Mouse (Mus musculus) embryonic fibroblast, embryonic 13.5 days (primary cell): ENCODE measurements at regions not wholly inside any gene's neighbourhood (a gene's known extent, or its start where the extent isn't known, plus 50 kb on each side); places are given as distances from the start of the nearest gene placed in this dataset.

Experiments used
- H3K27ac ChIP-seq: 2 replicates; pipeline ENCODE4 v1.5.1; 2012; ENCODE audit warnings: low read length, control low read depth, inconsistent platforms; ENCODE audit not compliant: insufficient read depth
- H3K4me1 ChIP-seq: 2 replicates; pipeline ENCODE4 v1.6.1; 2011; ENCODE audit warnings: low read length; ENCODE audit not compliant: control insufficient read depth, insufficient read depth
- H3K4me3 ChIP-seq: 2 replicates; pipeline ENCODE4 v1.5.1; 2011; ENCODE audit warnings: mild to moderate bottlenecking, control low read depth, low read length; ENCODE audit not compliant: insufficient read depth
- CTCF ChIP-seq: IDR thresholded peaks from 2 replicates; pipeline ENCODE4 v1.5.1; 2011; ENCODE audit warnings: mild to moderate bottlenecking, control low read depth, low read length, moderate library complexity, borderline replicate concordance; ENCODE audit not compliant: insufficient read depth
- POLR2A ChIP-seq: IDR thresholded peaks from 2 replicates; pipeline ENCODE4 v1.6.1; 2011; ENCODE audit warnings: low read depth, mild to moderate bottlenecking, control low read depth, low read length, moderate library complexity

DNA sequence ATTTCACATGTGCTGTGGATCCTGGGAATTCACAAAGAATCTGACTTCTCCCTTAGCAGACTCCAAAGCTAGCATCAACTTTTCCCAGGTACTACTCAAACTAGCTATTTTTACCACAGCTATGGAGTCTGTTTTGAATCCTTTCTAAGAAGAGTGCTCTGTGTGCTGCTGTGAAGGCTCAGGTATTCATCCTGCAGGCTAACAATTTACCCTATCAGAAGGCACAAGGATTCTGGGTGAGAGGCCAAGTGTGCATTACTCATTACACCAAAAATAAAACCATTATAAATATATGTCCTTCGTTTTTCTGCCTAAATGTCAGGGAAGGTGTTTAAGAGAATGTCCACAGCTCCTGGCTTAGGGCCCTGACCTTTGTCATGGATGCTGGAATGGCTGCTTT is 353.2 kb upstream of the Negr1 start:
- TF ChIP-seq POLR2A: no peak
- Histone ChIP-seq H3K27ac (no peak overlapping the region), H3K4me3 (no peak overlapping the region), H3K4me1 (no peaks in the 10 kb centered on the region)

DNA sequence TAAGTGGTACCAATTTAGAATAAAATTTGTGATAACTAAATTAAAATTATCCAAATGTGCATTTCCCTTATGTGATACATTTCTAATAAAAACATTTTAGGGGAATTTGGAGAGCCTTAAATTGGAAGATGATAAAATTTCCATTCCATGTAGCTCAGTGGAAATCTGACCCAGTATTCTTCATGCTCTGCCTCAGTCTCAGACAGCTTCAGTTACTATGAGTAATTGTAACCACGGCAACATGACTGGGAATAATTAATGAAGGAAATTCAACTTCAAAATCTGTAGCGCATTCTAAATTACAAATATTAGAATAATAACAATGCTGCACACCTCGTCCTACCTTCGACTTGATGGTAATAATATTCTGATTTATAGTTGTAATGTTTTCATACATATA is 350.8 kb upstream of the Negr1 start:
- Histone ChIP-seq H3K4me3 (no peak overlapping the region), H3K27ac (no peak overlapping the region), H3K4me1 (no peaks in the 10 kb centered on the region)
- TF ChIP-seq POLR2A (no peak), CTCF (no peak)

DNA sequence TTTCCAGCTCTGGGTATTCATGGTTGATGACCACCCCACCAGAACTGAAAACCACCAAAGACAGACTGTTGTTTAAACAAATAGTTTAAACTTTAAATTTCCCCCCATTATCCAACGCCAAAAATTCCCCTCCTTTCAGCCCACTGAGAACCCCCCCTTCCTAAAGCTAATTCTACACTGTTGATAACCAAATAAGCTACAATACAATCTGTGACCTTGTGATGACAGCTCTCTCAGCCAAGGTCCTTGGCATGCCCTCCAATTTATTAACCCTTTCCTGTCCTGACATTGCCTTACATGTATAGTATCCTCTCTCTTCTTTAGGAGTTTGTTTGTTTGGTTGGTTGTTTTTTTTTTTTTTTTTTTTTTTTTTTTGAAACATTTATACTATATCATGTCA is 346.8 kb upstream of the Negr1 start:
- no peaks in the 10 kb centered on the region for H3K4me1 ChIP-seq
- no peak overlapping the region for H3K4me3 ChIP-seq
- no peak for TF ChIP-seq CTCF
- no peak for TF ChIP-seq POLR2A
- H3K27ac ChIP-seq: no peak overlapping the region

DNA sequence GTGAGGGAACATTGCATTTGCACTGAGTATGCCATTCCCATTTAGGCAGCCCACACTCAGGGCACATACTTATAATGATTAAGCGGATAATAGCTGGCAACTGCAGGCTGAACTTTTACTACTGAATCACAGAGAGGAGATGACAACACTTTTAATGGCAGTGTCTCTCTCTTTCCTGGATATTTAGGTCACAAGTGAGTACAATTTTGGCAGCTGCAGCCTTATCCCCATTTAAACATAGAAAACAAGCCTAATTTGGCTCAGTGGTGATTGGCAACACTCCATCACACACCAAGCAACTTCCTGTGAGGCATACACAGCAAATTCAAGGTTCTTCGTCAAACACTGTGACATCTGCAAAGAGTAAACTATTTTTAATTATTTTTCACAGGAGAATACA is 329.5 kb upstream of the Negr1 start:
- Histone ChIP-seq H3K4me3 (no peak overlapping the region), H3K4me1 (no peaks in the 10 kb centered on the region), H3K27ac (no peak overlapping the region)
- TF ChIP-seq CTCF (no peak), POLR2A (no peak)

DNA sequence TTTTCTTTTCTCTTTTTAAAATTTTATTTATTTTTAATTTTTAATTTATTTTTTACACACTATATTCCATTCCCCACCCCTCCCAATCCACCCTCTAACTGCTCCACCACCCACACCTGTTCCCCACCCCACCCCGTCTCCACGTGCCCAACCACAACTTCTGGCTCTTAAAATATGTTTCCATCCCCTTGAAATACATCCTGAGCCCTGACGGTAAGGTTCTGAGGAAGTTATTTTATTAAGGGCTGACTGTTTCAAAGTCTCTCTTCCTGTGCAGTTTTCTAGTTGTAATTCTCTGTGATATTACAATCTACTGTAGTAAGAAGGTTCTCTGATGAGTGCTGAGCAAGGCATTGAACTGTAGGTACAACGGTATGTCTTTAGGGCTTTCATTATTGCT is 325.6 kb upstream of the Negr1 start:
- no peak for TF ChIP-seq POLR2A
- TF ChIP-seq CTCF: no peak
- Histone ChIP-seq H3K27ac (no peak overlapping the region), H3K4me3 (no peak overlapping the region), H3K4me1 (no peaks in the 10 kb centered on the region)

DNA sequence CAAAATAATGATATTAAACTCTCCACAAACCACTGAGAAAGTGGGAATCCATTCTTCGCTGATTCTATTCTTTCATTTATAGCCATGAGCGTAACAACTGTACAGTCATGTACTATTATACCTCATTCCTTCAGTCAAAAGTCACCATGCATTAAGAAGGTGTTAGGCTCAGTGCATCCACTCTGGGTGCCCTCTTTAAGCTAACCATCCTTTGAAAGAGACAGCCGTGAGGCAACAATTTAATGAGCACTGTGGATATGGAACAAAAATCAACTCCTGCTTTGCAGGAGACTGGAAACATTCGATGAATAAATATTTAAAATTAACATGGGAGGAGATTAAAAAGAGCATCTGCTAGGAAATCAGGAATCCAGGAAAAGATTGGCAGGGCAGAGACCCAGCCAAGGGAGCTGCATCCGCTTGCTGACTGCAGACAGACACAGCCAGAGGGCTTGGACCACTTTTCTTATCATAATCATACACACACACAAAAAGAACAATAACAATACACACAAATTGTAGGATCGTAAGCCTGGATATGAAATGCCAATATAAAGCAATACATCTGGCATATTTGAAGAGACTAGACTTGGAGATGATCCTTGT is 309.2 kb upstream of the Negr1 start:
- Histone ChIP-seq H3K27ac (no peak overlapping the region), H3K4me1 (no peaks in the 10 kb centered on the region), H3K4me3 (no peak overlapping the region)
- TF ChIP-seq POLR2A (no peak), CTCF (no peak)

DNA sequence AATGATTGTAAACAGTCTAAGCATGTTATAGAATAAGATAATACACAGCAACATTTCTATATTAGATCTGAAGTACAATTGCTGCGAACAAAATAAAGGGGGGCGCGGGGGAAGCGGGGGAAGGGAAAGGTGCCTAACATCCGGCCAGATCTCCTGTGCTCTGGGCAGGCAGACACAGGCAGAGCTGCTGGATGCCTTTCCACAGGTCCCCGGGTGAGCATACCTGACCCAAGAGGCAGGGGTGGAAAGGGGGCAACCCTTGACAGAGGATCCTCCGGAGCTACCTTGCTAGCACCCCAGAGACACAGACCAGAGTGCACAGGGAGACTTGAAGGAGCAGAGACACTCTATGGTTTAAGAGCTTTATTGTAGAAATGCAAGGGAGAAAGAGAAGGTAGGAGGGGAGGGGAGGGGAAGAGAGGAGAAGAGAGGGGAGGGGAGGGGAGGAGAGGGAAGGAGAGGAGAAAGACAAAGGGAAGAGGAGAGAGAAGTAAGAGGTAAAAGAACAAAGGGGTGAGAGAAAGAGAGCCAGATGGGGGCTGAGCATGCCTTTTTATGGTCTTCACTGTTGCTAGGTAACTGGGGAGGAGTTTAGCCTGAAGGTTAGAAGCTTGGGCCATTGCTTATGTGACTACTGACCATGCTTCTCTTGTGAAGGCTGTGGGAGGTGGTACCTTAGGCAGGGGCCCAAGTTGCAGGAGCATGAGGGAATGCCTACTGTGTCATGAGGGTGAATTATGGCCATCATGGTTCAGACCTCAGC is 308.2 kb upstream of the Negr1 start:
- no peak overlapping the region for H3K27ac ChIP-seq
- TF ChIP-seq CTCF (no peak), POLR2A (no peak)
- H3K4me3 ChIP-seq: no peak overlapping the region
- H3K4me1 ChIP-seq: no peaks in the 10 kb centered on the region

DNA sequence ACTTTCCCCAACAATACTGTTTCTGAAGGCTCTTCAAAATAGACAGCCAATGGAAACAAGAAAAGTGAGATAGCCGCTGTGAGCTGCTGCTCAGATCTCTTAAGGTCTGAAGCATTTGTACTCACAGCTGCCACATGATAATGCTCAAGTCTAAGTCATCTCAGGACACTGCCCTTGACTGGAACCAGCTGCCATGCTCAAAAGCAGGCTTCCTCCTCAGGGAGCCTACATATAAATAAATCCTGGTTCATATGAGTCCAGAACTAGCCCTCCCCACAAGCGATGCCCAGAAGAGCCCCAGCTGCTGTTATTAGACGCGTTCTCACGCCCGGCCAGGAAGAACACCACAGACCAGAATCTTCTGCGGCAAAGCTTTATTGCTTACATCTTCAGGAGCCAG is 304.9 kb upstream of the Negr1 start:
- Histone ChIP-seq H3K4me1 (no peaks in the 10 kb centered on the region), H3K4me3 (no peak overlapping the region), H3K27ac (no peak overlapping the region)
- TF ChIP-seq POLR2A (no peak), CTCF (no peak)

DNA sequence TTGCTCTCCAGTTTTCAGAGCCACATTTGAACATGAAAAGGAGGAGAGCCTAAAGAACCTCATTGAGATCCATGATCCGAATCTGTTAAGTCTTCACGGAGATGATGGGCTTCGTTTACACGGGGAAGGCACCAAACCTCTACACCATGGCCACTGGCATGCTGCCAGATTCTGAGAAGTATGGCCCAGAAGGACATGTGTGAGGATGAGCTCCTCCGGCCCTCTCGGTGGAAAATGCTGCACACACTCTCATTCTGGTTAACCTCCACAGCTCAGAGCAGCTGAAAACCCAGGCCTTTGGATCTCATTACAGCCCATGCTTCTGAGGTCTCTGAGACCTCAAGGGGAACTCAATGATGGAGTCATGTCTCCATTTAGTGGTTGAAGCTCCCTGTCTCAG is 296.9 kb upstream of the Negr1 start:
- Histone ChIP-seq H3K4me1 (no peaks in the 10 kb centered on the region), H3K27ac (no peak overlapping the region), H3K4me3 (no peak overlapping the region)
- TF ChIP-seq POLR2A: no peak
- no peak for TF ChIP-seq CTCF

DNA sequence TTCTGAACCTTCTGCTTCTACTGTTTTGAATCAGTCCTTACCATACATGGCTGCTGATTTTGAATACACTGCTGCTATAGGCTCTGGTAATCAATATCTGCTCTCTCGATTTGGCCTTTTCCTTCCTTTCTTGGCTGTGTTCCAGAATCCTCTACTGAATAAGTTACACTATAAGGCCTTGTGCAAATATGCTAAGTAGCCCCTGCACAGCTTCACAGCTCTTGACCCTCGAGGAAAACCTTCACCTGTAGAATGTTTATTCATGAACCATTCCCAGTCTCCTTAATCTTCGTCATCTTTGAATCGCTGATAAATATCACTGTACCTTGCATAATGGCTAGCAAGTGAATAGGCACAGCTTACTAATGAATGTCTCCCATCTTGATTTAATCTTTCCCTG is 293.9 kb upstream of the Negr1 start:
- no peaks in the 10 kb centered on the region for H3K4me1 ChIP-seq
- H3K27ac ChIP-seq: no peak overlapping the region
- TF ChIP-seq CTCF (no peak), POLR2A (no peak)
- H3K4me3 ChIP-seq: no peak overlapping the region
